Mouse (Mus musculus) MEL-GATA-1-ER (cell line): Measurements from ENCODE around the gene Spred2.

Experiments
- DNase-seq: peaks from one replicate; pipeline ENCODE4 v3.0.0-alpha.2; 2012; ENCODE audit warnings: low read depth; ENCODE audit errors: extremely low read depth

Gene Spred2

GRCm38 (mm10) chr11:19982779-19983178 is 58.6 kb downstream of the Spred2 start:
- DNase-seq = no peak

DNA sequence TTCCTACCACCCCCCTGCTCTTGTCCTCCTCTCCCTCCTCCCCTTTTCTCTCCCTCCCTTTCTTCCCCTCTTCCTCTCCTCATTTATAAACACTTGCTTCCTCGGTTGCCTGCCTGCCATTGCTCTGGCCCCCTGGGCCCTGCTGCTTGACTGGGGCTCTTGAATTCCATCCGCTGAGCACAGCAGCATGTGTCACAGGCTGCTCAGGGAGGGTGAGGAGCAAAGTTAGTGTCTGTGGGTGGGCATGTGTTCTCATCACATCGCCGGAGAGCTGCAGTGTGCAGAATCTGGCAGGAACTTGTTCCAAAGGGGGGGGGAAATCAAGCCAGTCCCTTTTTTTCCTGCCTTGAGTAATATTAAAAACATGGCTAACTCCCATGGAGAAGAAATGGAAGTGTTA is 59.1 kb downstream of the Spred2 start:
- no peak for DNase-seq

DNA sequence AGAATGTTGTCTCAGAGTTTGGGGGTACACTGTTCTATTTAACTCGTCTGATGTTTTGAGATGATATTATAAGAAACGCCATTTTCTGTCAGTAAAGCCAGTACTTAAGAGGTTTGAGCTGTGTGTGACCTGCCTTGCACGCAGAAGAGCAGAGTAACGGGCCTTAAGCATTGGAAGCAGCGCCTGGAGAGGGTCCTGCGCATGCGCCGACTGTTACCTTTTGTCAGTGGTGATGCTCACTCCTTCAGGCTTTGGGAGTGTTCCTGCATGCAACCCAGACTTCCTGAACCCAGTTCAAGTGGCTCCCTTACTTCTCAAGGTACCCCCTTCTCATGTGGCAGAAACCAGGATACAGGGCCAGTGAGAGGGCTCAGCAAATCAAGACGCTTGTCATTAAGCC is 59.9 kb downstream of the Spred2 start:
- no peak for DNase-seq

DNA sequence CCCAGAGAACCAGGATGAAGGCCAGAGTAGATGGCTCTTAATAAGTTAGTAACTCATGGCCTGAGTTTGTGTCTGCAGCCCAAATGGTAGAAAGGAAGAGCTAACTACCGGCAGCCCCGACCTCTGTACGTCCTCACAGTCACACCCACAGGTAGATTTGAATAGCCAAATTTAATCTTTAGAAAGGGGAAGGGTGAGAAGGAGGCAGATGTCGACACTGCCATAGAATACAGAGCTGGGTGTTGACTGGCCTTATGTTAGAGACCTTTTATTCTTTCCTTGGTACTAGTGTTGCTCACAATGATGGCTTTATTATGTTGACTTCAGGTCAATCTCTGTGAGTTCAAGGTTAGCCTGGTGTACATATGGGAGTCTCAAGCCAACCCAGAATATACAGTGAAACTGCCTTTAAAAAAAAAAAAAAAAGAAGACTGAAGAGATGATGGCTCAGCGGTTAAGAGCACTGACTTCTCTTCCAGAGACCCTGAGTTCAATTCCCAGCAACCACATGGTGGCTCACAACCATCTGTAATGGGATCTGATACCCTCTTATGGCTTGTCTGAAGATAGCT is 61.2 kb downstream of the Spred2 start:
- no peak for DNase-seq

DNA sequence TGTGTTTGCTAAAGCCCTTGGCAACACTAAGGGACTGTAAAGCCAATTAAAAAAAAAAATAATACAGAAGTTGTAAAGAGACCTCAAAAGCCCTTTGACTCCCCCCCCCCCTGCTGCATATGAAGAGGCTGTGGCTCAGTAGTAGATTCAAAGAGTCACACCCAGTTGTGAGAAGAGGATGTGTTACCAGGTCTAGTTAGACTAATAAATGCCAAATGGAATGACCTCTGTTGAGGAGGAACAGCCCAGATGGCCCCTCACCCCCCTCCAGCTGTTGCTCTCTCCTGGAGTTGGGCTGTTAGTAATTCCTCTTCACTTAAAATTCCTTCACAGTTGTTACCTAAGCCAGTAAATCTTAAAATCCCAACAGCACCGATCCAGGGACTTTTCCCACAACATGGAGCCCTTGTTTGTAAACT is 62.3 kb downstream of the Spred2 start:
- peak; percentile 35 for DNase-seq

DNA sequence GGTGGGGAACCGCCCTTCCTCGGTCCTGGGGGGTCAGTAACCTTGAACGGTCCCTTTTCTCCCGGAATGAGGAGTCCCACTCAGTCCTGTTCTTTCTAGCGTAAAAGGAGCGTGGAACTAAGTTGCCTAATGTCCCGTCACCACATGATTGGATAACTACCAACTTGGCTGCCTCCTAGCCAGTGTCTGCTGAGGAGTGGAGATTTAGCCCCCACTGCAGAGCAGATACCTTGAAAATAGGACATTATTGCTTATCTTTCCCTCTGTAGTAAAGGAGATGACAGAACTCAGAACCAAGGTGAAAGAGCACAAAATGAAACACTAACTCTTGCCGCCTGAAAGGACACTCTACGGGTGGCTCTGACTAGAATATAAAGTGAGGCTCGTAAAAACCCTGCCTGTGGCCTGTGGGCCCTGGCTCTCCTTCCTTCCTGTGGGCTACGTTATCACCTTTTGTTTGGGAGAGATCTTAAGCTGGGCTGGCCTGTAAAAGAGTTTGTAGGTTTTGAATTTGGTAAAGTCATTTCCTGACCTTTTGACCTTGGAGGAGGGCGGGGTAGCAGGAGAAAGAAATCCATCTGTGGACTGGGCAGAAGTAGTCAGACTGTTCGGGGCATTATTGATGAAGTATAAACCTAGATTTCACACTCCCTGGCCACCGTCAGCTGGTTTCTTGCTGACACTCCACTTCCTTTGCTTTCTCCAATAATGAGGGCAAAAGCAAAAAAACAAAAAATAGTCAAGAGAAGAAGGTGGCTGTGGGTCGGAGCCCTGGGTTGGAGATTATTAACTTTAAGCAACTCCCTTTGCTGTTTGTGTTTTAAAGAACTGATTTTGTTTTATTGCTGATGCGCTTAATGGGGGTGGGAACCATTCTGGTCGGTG is 62.9 kb downstream of the Spred2 start:
- DNase-seq = peak; percentile 51

DNA sequence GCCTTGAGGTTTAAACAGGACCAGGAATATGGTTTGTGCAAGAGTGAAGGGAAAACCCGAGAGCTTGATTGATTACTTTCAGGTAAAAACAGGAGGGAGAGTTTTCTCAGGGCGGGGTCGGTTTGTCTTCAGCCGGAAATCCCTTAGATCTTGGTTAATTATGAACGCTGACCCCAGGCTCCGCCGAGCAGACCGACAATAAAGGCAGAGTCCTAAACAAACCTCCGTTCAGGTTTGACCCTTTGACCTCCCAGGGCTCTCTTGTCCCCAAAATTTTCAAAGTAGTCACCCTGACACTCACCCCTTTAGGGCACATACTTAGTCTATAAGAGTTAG is 63.5 kb downstream of the Spred2 start:
- DNase-seq = no peak

DNA sequence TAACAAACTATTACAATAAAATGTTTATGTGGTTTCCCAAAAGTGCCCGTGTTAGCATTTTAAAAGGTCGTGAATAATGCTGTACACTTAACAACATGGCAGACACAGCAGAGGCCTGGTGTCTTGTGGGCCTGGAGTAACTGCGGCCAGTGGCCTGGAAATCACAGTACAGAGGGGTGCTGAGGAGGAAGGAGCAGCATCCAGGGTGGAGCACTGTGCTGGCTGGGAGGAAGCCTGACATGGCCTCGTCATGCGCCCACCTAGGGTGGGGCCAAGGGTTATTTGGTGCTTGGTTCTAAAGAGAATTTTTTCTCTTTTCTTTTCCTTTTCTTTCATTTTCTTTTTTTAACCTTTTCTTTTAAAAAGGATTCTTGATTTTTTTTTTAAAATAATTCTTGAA is 64.0 kb downstream of the Spred2 start:
- no peak for DNase-seq

- no peak for DNase-seq
Measured at GRCm38 (mm10) chr11:19988631-19989030, 64.5 kb downstream of the Spred2 start.

DNA sequence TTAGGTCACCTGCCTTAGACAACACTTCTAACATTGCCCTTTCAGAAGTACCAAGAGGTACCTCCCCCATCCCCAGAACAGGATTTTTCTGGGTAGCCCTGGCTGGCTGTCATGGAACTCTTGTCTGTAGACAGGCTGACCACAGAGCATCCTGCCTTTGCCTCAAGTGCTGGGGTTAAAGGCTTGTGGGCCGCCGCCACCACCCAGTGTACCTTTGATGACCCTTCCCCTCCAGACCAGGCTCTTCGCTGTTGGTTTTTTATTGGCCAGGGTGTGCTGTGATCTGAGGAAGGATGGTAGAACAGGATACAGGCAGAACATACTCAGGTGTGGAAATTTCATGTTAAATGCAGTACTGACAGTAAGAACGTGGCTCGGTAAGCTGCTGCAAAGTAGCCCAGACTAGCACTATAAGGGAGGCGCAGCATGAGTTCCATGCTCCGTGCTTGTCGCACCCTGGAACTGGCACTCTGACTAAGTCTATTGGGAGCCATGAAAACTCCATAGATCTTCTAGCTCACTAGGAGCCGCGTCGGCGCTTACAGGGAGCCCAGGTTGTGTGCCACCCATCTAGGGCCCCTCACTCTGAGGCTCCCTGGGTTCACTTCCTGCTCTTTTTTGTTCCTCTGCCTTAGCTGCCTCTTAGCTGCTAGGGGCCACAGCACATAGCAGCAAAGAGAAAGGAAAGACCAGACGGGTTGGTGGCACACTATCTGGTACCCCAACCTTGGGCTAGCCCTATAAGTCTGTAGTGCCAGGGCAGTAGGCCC is 65.2 kb downstream of the Spred2 start:
- no peak for DNase-seq

- no peak for DNase-seq
Measured at GRCm38 (mm10) chr11:19990731-19991130, 66.6 kb downstream of the Spred2 start.

GRCm38 (mm10) chr11:19991303-19991976 is 67.3 kb downstream of the Spred2 start:
- DNase-seq = no peak

- DNase-seq = no peak
Measured at GRCm38 (mm10) chr11:19992341-19993281, 68.4 kb downstream of the Spred2 start.

DNA sequence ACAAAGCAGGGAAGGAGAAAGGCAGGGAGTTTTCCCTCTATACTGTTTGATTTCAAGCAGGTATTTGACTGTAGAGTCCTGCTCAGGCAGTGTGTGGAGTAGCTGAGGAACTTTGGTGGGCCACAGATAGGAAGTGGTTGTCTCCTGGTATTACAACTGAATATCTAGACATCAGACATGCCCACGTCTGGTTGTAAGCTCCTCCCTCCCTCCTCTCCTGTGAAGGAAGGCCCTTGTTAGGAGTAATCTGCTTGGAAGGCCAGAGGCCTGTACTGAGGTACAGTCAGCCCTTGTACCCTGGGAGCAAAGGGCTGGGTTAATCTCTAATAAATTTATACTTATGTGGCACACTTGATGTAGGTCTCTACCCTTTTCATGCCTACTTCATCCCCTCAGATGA is 69.6 kb downstream of the Spred2 start:
- DNase-seq = peak; percentile 66

DNA sequence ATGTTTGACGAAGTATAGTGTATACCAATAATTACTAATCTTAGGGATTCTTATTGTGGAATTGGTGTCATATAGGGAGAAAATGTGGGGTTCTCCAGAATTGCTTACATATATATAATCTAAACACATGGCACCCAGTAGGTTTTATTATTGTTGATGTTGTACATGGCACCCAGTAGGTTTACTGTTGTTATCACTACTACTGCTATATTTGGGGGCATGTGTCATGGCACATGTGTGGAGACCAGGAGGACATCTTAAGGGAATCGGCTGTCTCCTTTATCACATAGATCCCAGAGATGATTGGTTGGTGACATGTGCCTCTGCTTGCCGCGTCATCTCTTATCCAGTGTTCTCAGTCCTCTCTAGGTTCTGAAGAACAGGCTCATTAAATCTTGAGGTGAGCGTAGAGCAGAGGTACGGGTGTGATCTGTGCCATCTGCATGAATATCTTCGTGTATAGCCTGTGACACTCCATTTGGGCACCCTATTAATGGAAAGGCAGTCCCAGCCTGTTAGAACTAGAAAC is 70.2 kb downstream of the Spred2 start:
- no peak for DNase-seq

GRCm38 (mm10) chr11:19997940-19998339 is 73.8 kb downstream of the Spred2 start:
- no peak for DNase-seq

DNA sequence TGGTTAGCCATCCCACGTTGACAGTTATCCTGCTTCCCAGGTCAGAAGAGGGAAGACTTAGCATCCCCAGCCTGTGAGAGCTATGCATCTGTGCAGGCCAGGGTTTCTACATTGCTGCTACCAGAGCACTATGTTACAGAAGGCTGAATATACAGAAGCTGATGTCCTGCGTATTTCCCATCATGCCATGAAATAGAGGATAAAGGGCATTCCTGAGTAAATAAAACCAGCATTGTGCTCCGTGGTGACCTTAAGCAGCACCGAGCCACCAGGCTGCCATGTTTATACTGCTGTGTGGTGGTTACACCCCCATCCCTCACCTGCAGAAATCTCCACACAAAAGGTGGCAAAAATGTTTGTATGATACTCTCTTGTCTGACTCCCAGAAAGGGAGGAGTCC is 78.7 kb downstream of the Spred2 start:
- DNase-seq = no peak

DNA sequence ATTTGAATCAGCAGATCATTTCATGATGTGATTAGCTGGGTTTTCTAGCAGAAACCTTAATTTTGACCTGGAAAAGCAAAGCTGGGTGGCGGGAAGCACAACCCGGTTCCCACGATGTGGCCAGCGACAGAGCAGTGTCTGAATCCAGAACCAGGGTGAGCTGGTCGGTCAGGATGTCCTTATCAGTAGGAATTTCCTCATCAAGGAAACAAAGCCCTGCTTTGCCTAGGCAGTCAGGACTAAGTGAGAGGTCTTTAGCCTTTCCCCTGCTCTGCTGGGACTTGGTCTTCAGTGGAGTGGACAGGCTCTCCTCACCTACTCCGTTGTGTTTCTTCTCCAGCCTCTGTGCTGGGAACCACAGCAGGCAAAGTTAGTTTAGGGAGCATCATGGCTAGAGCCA is 83.5 kb downstream of the Spred2 start:
- no peak for DNase-seq

DNA sequence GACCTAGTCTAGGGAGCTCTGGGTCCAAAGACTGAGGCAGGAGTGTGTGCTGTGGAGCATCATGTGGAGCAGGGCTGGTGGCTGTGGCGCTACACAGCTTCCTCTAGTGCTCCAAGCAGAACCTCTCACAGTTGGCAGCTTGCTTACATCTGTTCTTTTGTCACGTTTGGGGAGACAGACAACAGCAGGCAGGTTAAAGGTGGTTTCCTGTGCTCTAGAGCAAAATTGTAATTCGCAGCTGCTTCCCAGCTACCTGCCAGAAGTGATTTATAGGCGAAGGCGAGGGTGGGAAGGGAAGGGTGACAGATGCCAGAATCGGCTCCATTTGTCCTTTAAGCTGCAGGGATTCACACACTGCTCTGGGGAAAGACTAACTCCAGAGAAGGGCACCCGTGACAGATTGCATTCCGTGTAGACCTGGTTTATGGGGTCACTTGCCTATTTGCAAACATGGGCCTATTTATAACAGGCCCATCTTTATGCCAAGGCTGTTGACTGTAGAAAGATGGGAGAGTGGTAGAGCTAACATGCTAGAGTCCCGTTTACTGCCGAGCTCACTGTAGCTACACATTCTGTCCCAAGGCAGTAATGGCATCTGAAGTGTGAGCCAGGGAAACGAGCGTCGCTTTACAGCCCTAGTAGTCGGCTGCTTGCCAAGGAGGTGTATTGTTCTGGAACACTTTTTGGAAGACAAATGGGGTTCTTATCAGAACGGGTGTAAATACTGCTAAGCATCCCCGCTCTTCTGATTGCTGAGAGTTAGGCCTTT is 87.2 kb downstream of the Spred2 start:
- DNase-seq = no peak

DNA sequence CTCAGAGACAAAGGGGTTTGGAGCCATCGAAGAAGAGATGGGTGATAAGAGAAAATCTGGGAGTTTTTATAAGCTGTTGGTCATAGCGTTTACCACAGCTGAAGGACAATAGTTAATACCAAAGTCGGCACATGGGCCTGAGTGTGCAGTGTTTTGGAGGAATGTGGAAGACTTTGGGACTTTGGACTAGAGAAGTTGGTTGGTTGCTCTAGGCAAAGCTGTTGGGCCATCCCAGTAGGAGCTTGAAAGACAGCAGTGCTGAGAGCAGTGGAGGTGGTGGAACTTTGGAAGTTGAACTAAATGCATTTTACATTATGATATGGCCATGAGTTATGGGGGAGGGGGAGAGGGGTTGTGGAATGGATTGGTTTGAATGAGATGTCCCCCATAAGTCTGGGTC is 89.2 kb downstream of the Spred2 start:
- DNase-seq = no peak
